Mouse (Mus musculus) CH12.LX (cell line): ENCODE data around the gene Lig4. TPM values are rescaled to one million over a fixed set of nuclear protein-coding genes. Genes with fewer than 3 reads are reported as not detected.

Experiments used
- DNase-seq: peaks from one replicate; pipeline ENCODE4 v3.0.0-alpha.2; 2013; ENCODE audit errors: extremely low read depth
- H3K27ac ChIP-seq: 2 replicates; pipeline ENCODE4 v1.5.1; 2012; ENCODE audit warnings: low read depth, mild to moderate bottlenecking, control low read depth, moderate library complexity; ENCODE audit not compliant: insufficient read depth
- H3K27me3 ChIP-seq: replicated peaks from 2 replicates; pipeline ENCODE3; 2012; ENCODE audit warnings: inconsistent platforms
- H3K36me3 ChIP-seq, 2 experiments: replicated peaks in 1 of 2; 2 replicates each; pipeline versions ENCODE3 to v1.6.1; 2012; ENCODE audit warnings: inconsistent platforms in 1 of 2, low read length in 1 of 2, mild to moderate bottlenecking in 1 of 2, mixed read lengths in 1 of 2, moderate library complexity in 1 of 2; ENCODE audit not compliant: control insufficient read depth in 1 of 2, insufficient read depth in 1 of 2
- H3K4me1 ChIP-seq, 2 experiments: 2 replicates each; pipeline ENCODE4 v1.6.1; 2012; ENCODE audit warnings: inconsistent platforms in 1 of 2, moderate library complexity in 1 of 2; ENCODE audit not compliant: insufficient read depth in 2 of 2, control insufficient read depth in 1 of 2
- H3K4me2 ChIP-seq: 2 replicates; pipeline ENCODE4 v1.6.1; 2012; ENCODE audit warnings: low read depth, mild to moderate bottlenecking, control low read depth; ENCODE audit not compliant: poor library complexity, insufficient read depth, severe bottlenecking
- H3K4me3 ChIP-seq, 3 experiments: fragments of 150-350 bp in 1 of 3; sonication (generic) in 1 of 3; replicated peaks in 1 of 3; 2 replicates each; pipeline versions ENCODE3 to v1.5.1; 2011 to 2012; ENCODE audit warnings: low read depth in 2 of 3, low read length in 2 of 3, mild to moderate bottlenecking in 2 of 3, moderate library complexity in 2 of 3, control low read depth in 1 of 3, improper control_type of control experiment in 1 of 3, inconsistent platforms in 1 of 3, mixed read lengths in 1 of 3; ENCODE audit not compliant: poor library complexity in 1 of 3
- H3K79me2 ChIP-seq: replicated peaks from 2 replicates; pipeline ENCODE4 v1.6.1; 2012; ENCODE audit warnings: mild to moderate bottlenecking, moderate library complexity; ENCODE audit not compliant: control insufficient read depth, poor library complexity, insufficient read depth, severe bottlenecking; ENCODE audit errors: extremely low read depth
- H3K9ac ChIP-seq: 2 replicates; pipeline ENCODE4 v1.6.1; 2012; ENCODE audit warnings: low read depth, mild to moderate bottlenecking, control low read depth, moderate library complexity; ENCODE audit not compliant: insufficient read depth
- H3K9me3 ChIP-seq: replicated peaks from 2 replicates; pipeline ENCODE3; 2012; ENCODE audit warnings: low read length, inconsistent platforms, mixed read lengths
- CTCF ChIP-seq, 2 experiments: IDR thresholded peaks in 1 of 2; conservative IDR thresholded peaks in 1 of 2; 2 replicates each; pipeline ENCODE4 v1.5.1; 2011 to 2012; ENCODE audit warnings: low read depth in 2 of 2, low read length in 2 of 2, improper control_type of control experiment in 1 of 2, inconsistent platforms in 1 of 2, mild to moderate bottlenecking in 1 of 2, moderate library complexity in 1 of 2
- E2F4 ChIP-seq: IDR thresholded peaks from 2 replicates; pipeline ENCODE4 v1.6.1; 2011; ENCODE audit warnings: low read depth, low read length, improper control_type of control experiment; ENCODE audit not compliant: insufficient replicate concordance
- ETS1 ChIP-seq: conservative IDR thresholded peaks from 2 replicates; pipeline ENCODE4 v1.6.1; 2012; ENCODE audit warnings: low read depth, mild to moderate bottlenecking, inconsistent platforms, low read length, improper control_type of control experiment, moderate library complexity
- GABPA ChIP-seq: IDR thresholded peaks from 2 replicates; pipeline ENCODE4 v1.6.1; 2012; ENCODE audit warnings: low read depth, low read length, improper control_type of control experiment, inconsistent platforms; ENCODE audit not compliant: insufficient replicate concordance
- KAT2A ChIP-seq: IDR thresholded peaks from 2 replicates; pipeline ENCODE4 v1.6.1; 2012; ENCODE audit warnings: low read length, improper control_type of control experiment, inconsistent platforms; ENCODE audit not compliant: insufficient replicate concordance
- MAFK ChIP-seq: IDR thresholded peaks from 2 replicates; pipeline ENCODE4 v1.6.1; 2011; ENCODE audit warnings: low read length, improper control_type of control experiment; ENCODE audit not compliant: insufficient replicate concordance
- MAX ChIP-seq: IDR thresholded peaks from 2 replicates; pipeline ENCODE4 v1.6.1; 2011; ENCODE audit warnings: low read length, improper control_type of control experiment
- MAZ ChIP-seq: IDR thresholded peaks from 2 replicates; pipeline ENCODE4 v1.6.1; 2012; ENCODE audit warnings: low read depth, mild to moderate bottlenecking, inconsistent platforms, low read length, improper control_type of control experiment, moderate library complexity
- MEF2A ChIP-seq: IDR thresholded peaks from 2 replicates; pipeline ENCODE4 v1.6.1; 2014; ENCODE audit warnings: low read depth, mild to moderate bottlenecking, inconsistent platforms, low read length, improper control_type of control experiment, borderline replicate concordance
- MXI1 ChIP-seq: IDR thresholded peaks from 2 replicates; pipeline ENCODE4 v1.6.1; 2011; ENCODE audit warnings: mild to moderate bottlenecking, low read depth, low read length, improper control_type of control experiment
- POLR2A ChIP-seq: IDR thresholded peaks from 2 replicates; pipeline ENCODE4 v1.6.1; 2011; ENCODE audit warnings: low read depth, mild to moderate bottlenecking, improper control_type of control experiment, low read length
- POLR2AphosphoS2 ChIP-seq: IDR thresholded peaks from 2 replicates; pipeline ENCODE4 v1.6.1; 2011; ENCODE audit warnings: low read depth, low read length, improper control_type of control experiment
- RAD21 ChIP-seq: IDR thresholded peaks from 2 replicates; pipeline ENCODE4 v1.6.1; 2011; ENCODE audit warnings: low read depth, mild to moderate bottlenecking, low read length, improper control_type of control experiment, moderate library complexity
- SMC3 ChIP-seq: IDR thresholded peaks from 2 replicates; pipeline ENCODE4 v1.6.1; 2011; ENCODE audit warnings: low read depth, low read length, improper control_type of control experiment
- USF2 ChIP-seq: conservative IDR thresholded peaks from 2 replicates; pipeline ENCODE4 v1.6.1; 2011; ENCODE audit warnings: low read depth, low read length, improper control_type of control experiment
- ZMIZ1 ChIP-seq: IDR thresholded peaks from 2 replicates; pipeline ENCODE4 v1.6.1; 2012; ENCODE audit warnings: low read depth, mild to moderate bottlenecking, inconsistent platforms, low read length, improper control_type of control experiment
- dilution Hi-C: fragments of 300-500 bp; cut with MboI; formaldehyde crosslinking; loops from 2 replicates; pipeline ENCODE4 v1.14.3; 2020; ENCODE audit warnings: low sequenced_read_pairs; ENCODE audit not compliant: extremely low pct_unique_long_range_greater_than_20kb, extremely low pct_ligation_motif_present
- in situ Hi-C: fragments of 300-500 bp; cut with MboI; formaldehyde crosslinking; loops from 3 replicates; pipeline ENCODE4 v1.14.3; 2019; ENCODE audit warnings: low sequenced_read_pairs, low pct_ligation_motif_present, low pct_unique_long_range_greater_than_20kb, mixed read lengths
- polyA plus RNA-seq: library from polyadenylated mRNA; unstranded; fragments of >175 nt; gene quantifications from 2 replicates; pipeline ENCODE4 v1.2.1, GENCODE M21; 2012; ENCODE audit warnings: low read depth; ENCODE audit not compliant: insufficient read length
- total RNA-seq, 2 experiments: library from RNA; depleted of rRNA; stranded (reverse); fragments of 300-350 nt in 1 of 2; fragments of >200 nt in 1 of 2; gene quantifications; 2 replicates each; pipeline ENCODE4 v1.2.3; 2012 to 2014

The Lig4 gene
- total and polyA plus RNA-seq, 3 experiments, result 1.7 to 7.1 (median 3.2) TPM

GRCm38 (mm10) chr8:9934891-9935565 is 42.5 kb downstream of the Lig4 start:
- Histone ChIP-seq H3K79me2 (no peaks in the 10 kb centered on the region), H3K9me3 (no peaks in the 10 kb centered on the region), H3K27me3 (no peaks in the 10 kb centered on the region), H3K9ac (no peak overlapping the region), H3K4me2 (no peak overlapping the region), H3K36me3 (no peaks in the 10 kb centered on the region), H3K4me1 (no peaks in the 10 kb centered on the region), H3K27ac (no peak overlapping the region), H3K4me3 (no peak overlapping the region)
- in situ Hi-C loops (loop anchor here (25.0 kb wide), 1 partner anchor 698 kb away; no protein-coding TSS in a partner anchor), dilution Hi-C loops (no loop called here)
- TF ChIP-seq USF2, result no peak
- TF ChIP-seq RAD21, result peak; percentile 67
- peak; percentile 70 for TF ChIP-seq SMC3
- peak; percentile 74 to 97 for TF ChIP-seq CTCF (conservative IDR thresholded peaks at IDR 0.05 in 1 of 2, IDR thresholded peaks at IDR 0.05 in 1 of 2; ENCODE audit: low read depth in 2 of 2, low read length in 2 of 2)
- peak; percentile 58 for DNase-seq

GRCm38 (mm10) chr8:9932711-9933110 is 44.8 kb downstream of the Lig4 start:
- H3K4me3 ChIP-seq, result no peak overlapping the region
- no peaks in the 10 kb centered on the region for H3K27me3 ChIP-seq
- no peak for DNase-seq
- H3K4me2 ChIP-seq, result no peak overlapping the region
- no peak overlapping the region for H3K27ac ChIP-seq
- no peaks in the 10 kb centered on the region for H3K36me3 ChIP-seq
- H3K4me1 ChIP-seq, result peaks cover 3 to 4% of the 10 kb centered on the region in 2 experiments; a peak in 3 of 4 replicates
- in situ Hi-C loops, result loop anchor here (25.0 kb wide), 1 partner anchor 695 kb away; no protein-coding TSS in a partner anchor
- no peaks in the 10 kb centered on the region for H3K9me3 ChIP-seq
- no peak overlapping the region for H3K9ac ChIP-seq
- H3K79me2 ChIP-seq, result no peaks in the 10 kb centered on the region
- no peak for TF ChIP-seq ZMIZ1
- no peak for TF ChIP-seq MAZ
- no peak for TF ChIP-seq POLR2AphosphoS2
- dilution Hi-C loops, result no loop called here

- H3K4me2 ChIP-seq, result no peak overlapping the region
- H3K79me2 ChIP-seq, result no peaks in the 10 kb centered on the region
- H3K9me3 ChIP-seq, result no peaks in the 10 kb centered on the region
- no peak overlapping the region for H3K4me3 ChIP-seq
- no peak overlapping the region for H3K27ac ChIP-seq
- H3K9ac ChIP-seq, result no peak overlapping the region
- H3K36me3 ChIP-seq, result no peaks in the 10 kb centered on the region
- in situ Hi-C loops, result loop anchor here (25.0 kb wide), 1 partner anchor 693 kb away; no protein-coding TSS in a partner anchor
- H3K27me3 ChIP-seq, result no peaks in the 10 kb centered on the region
- H3K4me1 ChIP-seq, result peaks cover 3 to 4% of the 10 kb centered on the region in 2 experiments; a peak in 3 of 4 replicates
- DNase-seq, result no peak
- no peak for TF ChIP-seq MXI1
- TF ChIP-seq KAT2A, result no peak
- TF ChIP-seq E2F4, result no peak
- TF ChIP-seq USF2, result no peak
- no peak for TF ChIP-seq POLR2A
- no peak for TF ChIP-seq MEF2A
- no peak for TF ChIP-seq MAX
- no peak for TF ChIP-seq MAFK
- TF ChIP-seq GABPA, result no peak
- TF ChIP-seq ETS1, result no peak
- dilution Hi-C loops, result no loop called here
Measured at GRCm38 (mm10) chr8:9929746-9930445, 47.6 kb downstream of the Lig4 start.
